Mouse (Mus musculus) embryonic facial prominence, embryonic 15.5 days (tissue): ENCODE measurements around the gene Hoxa3. TPM values are rescaled to one million over a fixed set of nuclear protein-coding genes. Genes with fewer than 3 reads are reported as not detected.

ENCODE experiments used
- ATAC-seq: fragments of 200-750 bp; cut with Nextera tagmentation; 2 replicates; pipeline ENCODE4 v1.8.0; 2017; ENCODE audit warnings: low read depth, moderate TSS enrichment; ENCODE audit not compliant: insufficient number of reproducible peaks, low FRiP score, low TSS enrichment
- H3K27ac ChIP-seq: fragments of 300-500 bp; sonication (generic); replicated peaks from 2 replicates; pipeline ENCODE4 v1.5.1; 2015; ENCODE audit warnings: mild to moderate bottlenecking, inconsistent platforms
- H3K27me3 ChIP-seq: fragments of 300-500 bp; sonication (generic); 2 replicates; pipeline ENCODE4 v1.6.1; 2015; ENCODE audit warnings: inconsistent platforms
- H3K36me3 ChIP-seq: fragments of 300-500 bp; sonication (generic); 2 replicates; pipeline ENCODE4 v1.6.1; 2015; ENCODE audit warnings: mild to moderate bottlenecking, inconsistent platforms
- H3K4me1 ChIP-seq: fragments of 300-500 bp; sonication (generic); 2 replicates; pipeline ENCODE4 v1.6.1; 2015; ENCODE audit warnings: inconsistent platforms
- H3K4me2 ChIP-seq: fragments of 300-500 bp; sonication (generic); replicated peaks from 2 replicates; pipeline ENCODE4 v1.6.1; 2015; ENCODE audit warnings: mild to moderate bottlenecking, inconsistent platforms
- H3K4me3 ChIP-seq: fragments of 300-500 bp; sonication (generic); replicated peaks from 2 replicates; pipeline ENCODE4 v1.5.1; 2015; ENCODE audit warnings: mild to moderate bottlenecking, inconsistent platforms
- H3K9ac ChIP-seq: fragments of 300-500 bp; sonication (generic); 2 replicates; pipeline ENCODE4 v1.6.1; 2015; ENCODE audit warnings: inconsistent platforms
- H3K9me3 ChIP-seq: fragments of 300-500 bp; sonication (generic); replicated peaks from 2 replicates; pipeline ENCODE4 v1.6.1; 2016; ENCODE audit warnings: inconsistent platforms
- WGBS: fragments of 180-500 bp; shearing (Covaris S2); methylation state at CpG from one replicate; pipeline ENCODE4 v1.1.7; 2015; 5-methylcytosine and 5-hydroxymethylcytosine counted together
- polyA plus RNA-seq: library from polyadenylated mRNA; unstranded; fragments of >200 nt; fragmentation: Nextera tagmentation; extraction: Ambion mirVana; gene quantifications from 2 replicates; pipeline ENCODE4 v1.2.1, GENCODE M21; 2015

Gene Hoxa3
- polyA plus RNA-seq, 1 experiment from 2014 or later: 0.13 TPM

- no peaks in the 10 kb centered on the region for H3K9me3 ChIP-seq
- no peak overlapping the region for H3K4me2 ChIP-seq
- no peaks in the 10 kb centered on the region for H3K36me3 ChIP-seq
- peaks cover 95% of the 10 kb centered on the region for H3K27me3 ChIP-seq
- ATAC-seq: no peak
- peaks cover 3% of the 10 kb centered on the region; the same call in 1 of the 2 replicates for H3K4me1 ChIP-seq
- no peak overlapping the region for H3K9ac ChIP-seq
- no peak overlapping the region for H3K27ac ChIP-seq
- 7% methylated on average over 4 of the region's 4 CpGs for WGBS
- no peak overlapping the region for H3K4me3 ChIP-seq
Observed at GRCm38 (mm10) chr6:52166431-52167077, 46.6 kb downstream of the Hoxa3 start.

- Histone ChIP-seq H3K27me3 (peaks cover 94% of the 10 kb centered on the region), H3K27ac (no peak overlapping the region), H3K4me2 (no peak overlapping the region), H3K4me1 (peaks cover 3% of the 10 kb centered on the region; the same call in 1 of the 2 replicates), H3K36me3 (no peaks in the 10 kb centered on the region), H3K9ac (no peak overlapping the region), H3K9me3 (no peaks in the 10 kb centered on the region), H3K4me3 (no peak overlapping the region)
- WGBS: 3% methylated on average over 28 of the region's 28 CpGs
- no peak for ATAC-seq
Observed at GRCm38 (mm10) chr6:52165441-52166370, 47.4 kb downstream of the Hoxa3 start.

- Histone ChIP-seq H3K27ac (no peak within 1 kb of the TSS), H3K4me1 (no peaks in the 10 kb centered on the region; the same call in 1 of the 2 replicates), H3K27me3 (peaks cover 94% of the 10 kb centered on the region), H3K4me3 (peak within 1 kb of the TSS; percentile 5; the same call in 1 of the 2 replicates), H3K9me3 (no peaks in the 10 kb centered on the region), H3K9ac (no peak within 1 kb of the TSS), H3K36me3 (no peaks in the 10 kb centered on the region), H3K4me2 (peak within 1 kb of the TSS; percentile 4; the same call in 1 of the 2 replicates)
- WGBS: 2% methylated on average over 25 of the region's 25 CpGs
- no peak for ATAC-seq
Observed at GRCm38 (mm10) chr6:52164626-52165440, 48.3 kb downstream of the Hoxa3 start, which contains the start of gene Hoxa2. Gene Hoxa2, minus strand, starts transcription at chr6:52164831.

GRCm38 (mm10) chr6:52164051-52164625 lies 49.0 kb downstream of the Hoxa3 start:
- Histone ChIP-seq H3K9me3 (no peaks in the 10 kb centered on the region), H3K4me2 (peak overlapping the region; percentile 4; the same call in 1 of the 2 replicates), H3K27ac (no peak overlapping the region), H3K9ac (no peak overlapping the region), H3K4me3 (peak overlapping the region; percentile 5; the same call in 1 of the 2 replicates), H3K4me1 (peaks cover 1% of the 10 kb centered on the region), H3K27me3 (peaks cover 95% of the 10 kb centered on the region), H3K36me3 (no peaks in the 10 kb centered on the region)
- 2% methylated on average over 39 of the region's 39 CpGs for WGBS
- no peak; the same call in 1 of the 2 replicates for ATAC-seq

GRCm38 (mm10) chr6:52163366-52164031 lies 49.6 kb downstream of the Hoxa3 start:
- Histone ChIP-seq H3K27me3 (peaks cover 97% of the 10 kb centered on the region), H3K27ac (no peak overlapping the region), H3K9ac (no peak overlapping the region), H3K4me2 (no peak overlapping the region; the same call in 1 of the 2 replicates), H3K9me3 (no peaks in the 10 kb centered on the region), H3K36me3 (no peaks in the 10 kb centered on the region), H3K4me1 (peaks cover 7% of the 10 kb centered on the region), H3K4me3 (no peak overlapping the region)
- no peak for ATAC-seq
- WGBS: 6% methylated on average over 17 of the region's 17 CpGs

- Histone ChIP-seq H3K36me3 (no peaks in the 10 kb centered on the region), H3K27me3 (peaks cover 97% of the 10 kb centered on the region), H3K9me3 (no peaks in the 10 kb centered on the region), H3K4me1 (peaks cover 14% of the 10 kb centered on the region), H3K9ac (no peak overlapping the region), H3K4me3 (no peak overlapping the region), H3K27ac (no peak overlapping the region), H3K4me2 (no peak overlapping the region; the same call in 1 of the 2 replicates)
- 8% methylated on average over 14 of the region's 14 CpGs for WGBS
- ATAC-seq: no peak
Observed at GRCm38 (mm10) chr6:52162611-52163365, 50.3 kb downstream of the Hoxa3 start.

- Histone ChIP-seq H3K9ac (no peak overlapping the region), H3K27ac (no peak overlapping the region), H3K4me3 (no peak overlapping the region), H3K9me3 (no peaks in the 10 kb centered on the region), H3K27me3 (peaks cover 97% of the 10 kb centered on the region), H3K4me2 (no peak overlapping the region), H3K36me3 (no peaks in the 10 kb centered on the region), H3K4me1 (peaks cover 14% of the 10 kb centered on the region)
- ATAC-seq: no peak
- 15% methylated on average over 1 of the region's 1 CpGs for WGBS
Observed at GRCm38 (mm10) chr6:52162093-52162380, 51.1 kb downstream of the Hoxa3 start.

GRCm38 (mm10) chr6:52161336-52162092 lies 51.6 kb downstream of the Hoxa3 start:
- H3K9ac ChIP-seq: no peak overlapping the region
- H3K4me3 ChIP-seq: no peak overlapping the region
- no peak for ATAC-seq
- H3K4me1 ChIP-seq: peaks cover 14% of the 10 kb centered on the region
- H3K27me3 ChIP-seq: peaks cover 97% of the 10 kb centered on the region
- H3K27ac ChIP-seq: no peak overlapping the region
- no peaks in the 10 kb centered on the region for H3K36me3 ChIP-seq
- H3K4me2 ChIP-seq: no peak overlapping the region
- WGBS: 10% methylated on average over 8 of the region's 8 CpGs
- H3K9me3 ChIP-seq: no peaks in the 10 kb centered on the region

GRCm38 (mm10) chr6:52160511-52161335 lies 52.4 kb downstream of the Hoxa3 start:
- Histone ChIP-seq H3K4me3 (no peak overlapping the region), H3K27ac (no peak overlapping the region), H3K4me2 (no peak overlapping the region), H3K9ac (no peak overlapping the region), H3K27me3 (peaks cover 97% of the 10 kb centered on the region), H3K9me3 (no peaks in the 10 kb centered on the region), H3K36me3 (no peaks in the 10 kb centered on the region), H3K4me1 (peaks cover 14% of the 10 kb centered on the region)
- 4% methylated on average over 30 of the region's 30 CpGs for WGBS
- no peak for ATAC-seq
